Mouse (Mus musculus) cortical plate, adult 2 months (tissue): ENCODE data around the gene Trp53bp2. TPM values are rescaled to one million over a fixed set of nuclear protein-coding genes. Genes with fewer than 3 reads are reported as not detected.

ENCODE experiments used
- H3K27ac ChIP-seq: fragments of 200-500 bp; 2 replicates; pipeline ENCODE4 v1.5.1; 2012; ENCODE audit warnings: low read length, control low read depth, inconsistent platforms; ENCODE audit not compliant: insufficient read depth
- H3K4me1 ChIP-seq: fragments of 200-500 bp; 2 replicates; pipeline ENCODE4 v1.6.1; 2011; ENCODE audit warnings: low read length; ENCODE audit not compliant: control insufficient read depth, insufficient read depth
- H3K4me3 ChIP-seq: fragments of 200-500 bp; 2 replicates; pipeline ENCODE4 v1.5.1; 2011; ENCODE audit warnings: mild to moderate bottlenecking, low read length, control low read depth; ENCODE audit not compliant: insufficient read depth
- CTCF ChIP-seq: fragments of 200-500 bp; IDR thresholded peaks from 2 replicates; pipeline ENCODE4 v1.5.1; 2011; ENCODE audit warnings: mild to moderate bottlenecking, control low read depth, low read length; ENCODE audit not compliant: insufficient read depth; ENCODE audit errors: extremely low read depth
- POLR2A ChIP-seq: fragments of 200-500 bp; IDR thresholded peaks from 2 replicates; pipeline ENCODE4 v1.6.1; 2011; ENCODE audit warnings: mild to moderate bottlenecking, low read length, control low read depth; ENCODE audit not compliant: insufficient read depth; ENCODE audit errors: extremely low read depth
- polyA plus RNA-seq: library from polyadenylated mRNA; depleted of rRNA; stranded (reverse); fragments of >200 nt; gene quantifications from 2 replicates; pipeline ENCODE4 v1.2.3, GENCODE M21; 2012

Trp53bp2 gene
- polyA plus RNA-seq, 1 experiment, result 13.4 TPM

DNA sequence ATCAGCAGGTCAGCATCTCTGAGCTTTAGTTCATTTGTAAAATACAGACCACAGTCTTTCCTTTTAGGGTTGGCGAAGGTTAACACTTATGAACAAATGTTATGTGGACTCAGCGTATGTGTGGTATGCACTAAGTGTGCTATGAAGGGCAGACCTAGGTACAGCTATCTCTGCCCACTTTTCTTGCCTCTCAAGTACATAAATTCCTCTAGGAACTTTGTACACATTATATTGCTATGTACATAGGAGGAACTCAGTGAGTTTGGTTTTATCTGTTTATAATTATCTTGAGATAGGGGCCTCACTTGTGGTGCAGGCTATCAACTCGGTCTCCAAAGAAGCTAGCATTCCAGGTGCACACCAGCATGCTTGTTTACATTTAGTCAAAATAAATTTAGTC is 9.1 kb upstream of the Trp53bp2 start:
- no peak overlapping the region for H3K27ac ChIP-seq
- TF ChIP-seq POLR2A, result no peak
- no peak for TF ChIP-seq CTCF
- H3K4me3 ChIP-seq, result no peak overlapping the region
- no peaks in the 10 kb centered on the region for H3K4me1 ChIP-seq

DNA sequence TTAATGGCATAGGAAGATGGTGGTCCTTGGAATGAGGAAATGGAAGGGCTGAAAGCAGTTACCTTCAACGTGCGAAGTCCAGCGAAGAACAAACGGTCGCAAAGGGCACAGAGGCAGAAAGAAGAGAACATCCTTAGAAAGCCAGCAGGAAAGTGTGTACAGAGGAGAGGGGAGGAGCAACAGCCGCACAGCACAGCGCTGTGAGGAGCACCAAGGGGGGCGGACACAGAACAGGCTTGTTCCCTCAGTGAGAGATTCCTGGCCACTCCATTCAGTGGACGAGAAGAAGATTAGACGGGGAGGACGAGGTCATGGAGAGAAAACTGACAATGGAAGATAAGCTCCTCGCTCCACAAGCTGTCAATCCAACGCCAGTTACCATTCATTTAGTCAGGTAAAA is 5.9 kb upstream of the Trp53bp2 start:
- TF ChIP-seq POLR2A (no peak), CTCF (no peak)

DNA sequence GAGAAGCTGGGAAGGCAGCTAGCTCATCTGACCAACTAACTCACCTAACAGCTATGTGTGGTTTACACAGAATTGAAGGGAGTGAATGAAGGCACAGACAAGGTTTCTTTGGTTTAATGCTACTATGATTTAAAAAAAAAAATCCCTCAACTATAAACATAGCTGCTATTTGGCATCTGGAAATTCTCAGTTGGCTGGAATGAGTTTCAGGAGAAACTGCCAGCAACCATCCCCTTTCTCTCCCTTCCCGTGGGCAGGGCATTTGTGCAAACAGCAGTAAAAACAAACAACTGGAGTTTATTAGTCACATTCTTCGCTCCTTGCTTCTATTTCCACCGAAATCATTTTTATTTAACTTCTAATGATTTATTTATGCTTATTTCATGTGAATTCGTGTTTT is 2.4 kb upstream of the Trp53bp2 start:
- H3K4me1 ChIP-seq, result peaks cover 1% of the 10 kb centered on the region
- no peak overlapping the region for H3K4me3 ChIP-seq
- no peak overlapping the region for H3K27ac ChIP-seq
- no peak for TF ChIP-seq CTCF
- no peak for TF ChIP-seq POLR2A

More for the DNA sequence above, 5.9 kb upstream of the Trp53bp2 start:
- no peak overlapping the region for H3K4me3 ChIP-seq
- no peaks in the 10 kb centered on the region for H3K4me1 ChIP-seq
- H3K27ac ChIP-seq, result no peak overlapping the region

DNA sequence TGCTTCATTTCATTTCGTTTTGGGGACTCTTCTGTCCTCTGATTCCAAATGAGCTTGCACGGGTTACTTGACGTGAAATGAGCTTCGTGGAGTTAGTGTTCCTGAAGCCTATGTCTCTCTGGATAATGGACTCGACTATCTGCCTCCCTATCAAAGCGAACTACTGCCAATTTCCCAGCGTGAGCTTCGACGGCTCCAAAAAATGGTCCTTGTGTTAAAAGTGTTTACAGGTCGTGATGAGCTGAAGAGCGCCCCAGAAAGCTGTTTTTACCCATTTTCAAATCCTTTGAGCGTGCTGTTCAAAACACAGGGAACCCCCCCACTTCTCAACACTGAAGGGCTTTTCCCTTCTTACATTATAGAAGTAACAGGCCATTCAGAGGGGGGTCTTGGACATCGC is 729 bp upstream of the Trp53bp2 start:
- H3K4me3 ChIP-seq, result peak overlapping the region; percentile 56
- TF ChIP-seq CTCF (no peak), POLR2A (no peak)
- H3K27ac ChIP-seq, result peak overlapping the region; percentile 51

DNA sequence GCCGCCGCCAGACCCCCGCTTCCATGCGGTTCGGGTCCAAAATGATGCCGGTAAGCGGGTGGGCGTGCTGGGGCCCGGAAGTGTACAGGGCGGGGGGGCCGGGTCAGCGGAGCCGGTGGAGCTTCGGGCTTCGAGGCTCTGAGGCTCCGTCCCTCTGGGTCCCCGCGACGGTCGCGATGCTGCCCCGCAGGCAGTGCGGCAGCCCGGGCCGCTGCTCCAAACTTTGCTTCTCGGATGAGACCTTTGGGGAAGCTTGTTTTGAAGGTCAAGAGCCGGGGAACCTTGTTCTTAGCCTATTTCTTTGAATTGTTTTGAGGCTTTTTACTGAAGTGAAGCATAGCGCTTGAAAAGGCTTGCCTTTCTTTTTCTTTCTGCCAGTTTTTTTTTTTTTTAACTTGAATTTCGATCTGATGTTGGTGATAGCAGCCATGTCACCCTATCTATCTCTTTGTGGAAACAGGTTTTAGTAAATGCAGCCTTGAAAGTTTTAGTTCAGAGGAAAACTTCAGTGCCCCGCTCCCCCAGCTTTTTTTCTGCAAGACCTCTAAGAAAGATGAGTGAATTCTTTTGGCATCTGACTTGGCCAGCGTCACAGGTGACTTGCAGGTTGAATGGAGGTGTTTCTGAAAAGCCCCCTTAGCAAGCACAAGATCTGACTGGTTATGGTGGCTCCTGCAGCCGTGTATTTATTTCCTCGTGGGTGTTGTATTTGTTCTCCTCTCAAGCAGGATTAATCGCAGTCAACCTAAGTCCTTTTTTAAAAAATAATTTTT is 615 bp downstream of the Trp53bp2 start:
- peak overlapping the region; percentile 56 for H3K4me3 ChIP-seq
- peaks cover 1% of the 10 kb centered on the region for H3K4me1 ChIP-seq
- TF ChIP-seq CTCF, result no peak
- TF ChIP-seq POLR2A, result no peak
- peak overlapping the region; percentile 48; the same call in 1 of the 2 replicates for H3K27ac ChIP-seq

More for the DNA sequence above, 729 bp upstream of the Trp53bp2 start:
- peaks cover 1% of the 10 kb centered on the region for H3K4me1 ChIP-seq

DNA sequence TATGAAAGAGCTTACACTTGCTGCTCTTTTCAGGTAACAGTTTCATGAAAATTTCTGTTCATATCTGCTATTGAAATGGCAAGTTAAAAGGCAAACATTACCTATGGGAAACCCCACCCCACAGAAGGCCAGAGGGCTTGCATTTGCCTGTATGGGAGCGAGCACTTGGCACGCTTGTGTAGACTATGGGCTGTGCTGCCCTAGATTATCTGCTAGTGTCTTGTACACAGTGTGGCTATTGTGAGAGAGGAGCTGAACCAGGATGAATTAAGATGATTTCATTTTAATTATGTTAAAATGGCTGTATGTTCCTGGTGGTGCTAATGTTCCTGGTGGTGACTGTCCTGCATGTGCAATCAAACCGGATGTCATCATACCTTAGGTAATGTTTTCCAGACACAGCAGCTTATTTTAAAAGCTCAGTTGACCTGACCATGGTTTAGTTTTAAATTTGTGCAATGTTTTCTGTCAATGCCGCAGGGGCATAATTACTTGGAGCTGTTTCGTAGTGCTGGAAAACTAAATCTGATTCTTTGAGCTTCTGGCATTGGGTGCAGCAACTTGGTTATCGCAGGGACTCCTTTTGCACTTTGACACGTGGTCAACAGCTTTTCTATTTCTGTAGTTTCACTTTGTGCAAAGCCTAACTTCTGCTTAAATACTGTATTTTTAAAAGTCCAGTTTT is 3.8 kb downstream of the Trp53bp2 start:
- Histone ChIP-seq H3K4me1 (peaks cover 1% of the 10 kb centered on the region), H3K4me3 (no peak overlapping the region), H3K27ac (no peak overlapping the region)
- no peak for TF ChIP-seq CTCF
- TF ChIP-seq POLR2A, result no peak

DNA sequence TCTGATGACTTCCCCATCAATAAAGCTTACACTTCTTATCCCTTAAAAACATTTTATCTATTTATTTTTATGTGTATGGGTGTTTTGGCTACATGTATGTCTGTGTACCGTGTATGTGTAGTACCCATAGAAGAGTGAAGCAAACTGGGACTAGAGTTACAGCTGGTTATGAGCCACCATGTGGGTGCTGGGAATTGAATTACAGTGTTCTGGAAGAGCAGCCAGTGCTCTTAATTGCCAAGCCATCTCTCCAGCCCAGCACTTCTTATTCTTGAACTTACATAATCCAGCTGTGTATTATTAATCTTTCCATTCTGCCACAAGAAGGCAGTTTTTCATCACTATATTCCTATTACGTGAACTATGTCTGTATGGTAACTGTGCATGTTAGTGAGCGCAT is 10.5 kb downstream of the Trp53bp2 start:
- Histone ChIP-seq H3K27ac (no peak overlapping the region), H3K4me1 (no peaks in the 10 kb centered on the region; the same call in 1 of the 2 replicates), H3K4me3 (no peak overlapping the region)
- TF ChIP-seq CTCF, result no peak
- TF ChIP-seq POLR2A, result no peak

DNA sequence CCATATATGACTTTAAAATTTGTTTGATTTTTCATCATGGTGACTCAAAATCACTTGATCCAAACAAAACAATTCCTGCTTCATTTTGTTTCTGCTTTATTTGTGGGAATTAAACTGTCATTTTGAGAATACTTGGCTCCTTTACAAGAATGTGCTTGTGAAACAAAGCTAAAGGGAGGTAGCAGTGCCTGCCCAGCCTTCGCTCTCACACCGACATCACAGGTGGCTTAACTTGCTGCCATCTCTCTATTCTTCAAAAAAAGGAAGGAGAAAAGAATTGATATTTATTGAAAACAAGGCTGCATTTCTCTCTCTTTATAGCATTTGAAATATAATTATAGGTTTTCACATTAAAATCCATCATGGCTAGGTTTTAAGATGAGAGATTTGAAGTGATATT is 15.3 kb downstream of the Trp53bp2 start:
- peaks cover 2% of the 10 kb centered on the region for H3K4me1 ChIP-seq

DNA sequence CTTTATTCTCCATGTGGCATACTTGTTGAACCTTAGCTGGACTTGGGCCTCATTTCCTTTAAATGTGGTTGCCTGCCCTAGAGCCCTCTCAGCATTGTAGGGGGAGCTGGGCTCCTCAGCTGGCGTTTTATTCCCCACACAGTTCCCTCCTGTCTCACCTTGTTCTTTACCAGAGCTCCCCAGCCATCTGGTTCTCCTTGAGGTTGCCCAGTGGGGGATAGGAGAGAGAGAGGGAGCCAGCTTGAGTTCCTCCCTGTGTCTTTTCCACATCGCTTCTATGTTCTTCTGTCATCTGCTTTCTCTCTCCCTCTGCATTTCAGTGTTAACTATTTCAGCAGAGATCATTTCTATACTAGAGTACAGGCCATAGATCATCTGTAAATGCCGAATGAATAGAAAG is 16.2 kb downstream of the Trp53bp2 start:
- no peak overlapping the region for H3K27ac ChIP-seq
- H3K4me1 ChIP-seq, result peaks cover 2% of the 10 kb centered on the region
- H3K4me3 ChIP-seq, result no peak overlapping the region
- TF ChIP-seq CTCF (no peak), POLR2A (no peak)

More for the DNA sequence above, 15.3 kb downstream of the Trp53bp2 start:
- no peak for TF ChIP-seq POLR2A
- Histone ChIP-seq H3K4me3 (no peak overlapping the region), H3K27ac (no peak overlapping the region)

DNA sequence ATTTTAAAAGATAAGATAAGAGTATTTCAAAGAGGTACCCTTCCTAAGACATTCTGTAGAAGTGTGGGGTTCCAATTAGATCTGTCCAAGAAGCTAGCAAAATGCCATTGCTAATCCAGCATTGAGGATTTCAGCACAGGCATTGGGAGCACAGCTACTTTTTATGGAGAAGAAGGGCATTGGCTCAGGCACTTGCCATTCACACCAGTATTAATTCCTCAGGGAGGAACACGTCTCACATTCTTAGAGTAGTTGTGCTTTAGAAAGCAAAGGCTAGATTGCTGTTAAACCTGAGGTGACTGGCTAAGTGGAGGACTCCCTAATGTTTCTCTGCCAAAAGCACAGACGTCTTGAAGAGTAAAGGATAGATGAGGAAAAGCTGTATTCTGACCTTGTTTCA is 17.5 kb downstream of the Trp53bp2 start:
- no peak overlapping the region for H3K27ac ChIP-seq
- TF ChIP-seq POLR2A (no peak), CTCF (no peak)
- H3K4me3 ChIP-seq, result no peak overlapping the region
- H3K4me1 ChIP-seq, result peaks cover 2% of the 10 kb centered on the region
